Mouse (Mus musculus): Measurements from ENCODE around the gene Nsmce4a. TPM values are rescaled to one million over a fixed set of nuclear protein-coding genes. Genes with fewer than 3 reads are reported as not detected.
A peak's percentile ranks its signal among the peaks of the same experiment; 100 is the strongest.
"Not testable (repeated sequence)": the region's sequence is repeated elsewhere in the genome, so short reads cannot be mapped to it uniquely, and the experiment has no call there.

Gene Nsmce4a
- polyA plus RNA-seq, 1 experiment: 39.8 TPM

DNA sequence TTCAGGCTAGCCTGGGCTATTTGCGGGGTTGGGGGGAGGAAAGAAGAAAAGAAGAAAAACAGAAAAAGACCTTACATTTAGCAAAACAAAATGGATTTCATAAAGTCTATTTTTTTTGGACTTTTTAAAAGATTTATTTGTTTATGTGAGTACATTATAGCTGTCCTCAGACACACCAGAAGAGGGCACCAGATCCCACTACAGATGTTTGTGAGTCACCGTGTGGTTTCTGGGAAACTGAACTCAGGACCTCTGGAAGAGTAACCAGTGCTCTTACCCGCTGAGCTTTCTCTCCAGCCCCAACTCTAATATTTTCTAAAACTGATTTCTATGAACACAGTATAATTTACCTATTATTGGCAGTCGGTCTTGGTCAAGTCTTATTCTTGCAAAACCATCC is 37.7 kb downstream of the Nsmce4a start:
- 71% methylated on average over 4 of the region's 4 CpGs for WGBS
- H3K27me3 ChIP-seq (replicated peaks; ENCODE audit: control insufficient read depth, insufficient read depth, low read length): no peaks in the 10 kb centered on the region
- no peak for DNase-seq
- no peak overlapping the region for H3K4me3 ChIP-seq (ENCODE audit: insufficient read depth, low read depth, low read length)
- no peak overlapping the region for H3K27ac ChIP-seq (ENCODE audit: insufficient read depth, low read depth, low read length)
- H3K36me3 ChIP-seq (ENCODE audit: control insufficient read depth, insufficient read depth, low read length): peaks cover 13% of the 10 kb centered on the region
- TF ChIP-seq CTCF (conservative IDR thresholded peaks at IDR 0.05; ENCODE audit: insufficient read depth, insufficient read length, low read depth, low read length) (0 out of 2 replicates have a peak, but pooled peaks have one; percentile 20), POLR2A (IDR thresholded peaks at IDR 0.05; ENCODE audit: low read depth, low read length) (no peak)
- H3K4me1 ChIP-seq (ENCODE audit: control insufficient read depth, insufficient read depth, low read length): peaks cover 6% of the 10 kb centered on the region; the same call in 1 of the 2 replicates

DNA sequence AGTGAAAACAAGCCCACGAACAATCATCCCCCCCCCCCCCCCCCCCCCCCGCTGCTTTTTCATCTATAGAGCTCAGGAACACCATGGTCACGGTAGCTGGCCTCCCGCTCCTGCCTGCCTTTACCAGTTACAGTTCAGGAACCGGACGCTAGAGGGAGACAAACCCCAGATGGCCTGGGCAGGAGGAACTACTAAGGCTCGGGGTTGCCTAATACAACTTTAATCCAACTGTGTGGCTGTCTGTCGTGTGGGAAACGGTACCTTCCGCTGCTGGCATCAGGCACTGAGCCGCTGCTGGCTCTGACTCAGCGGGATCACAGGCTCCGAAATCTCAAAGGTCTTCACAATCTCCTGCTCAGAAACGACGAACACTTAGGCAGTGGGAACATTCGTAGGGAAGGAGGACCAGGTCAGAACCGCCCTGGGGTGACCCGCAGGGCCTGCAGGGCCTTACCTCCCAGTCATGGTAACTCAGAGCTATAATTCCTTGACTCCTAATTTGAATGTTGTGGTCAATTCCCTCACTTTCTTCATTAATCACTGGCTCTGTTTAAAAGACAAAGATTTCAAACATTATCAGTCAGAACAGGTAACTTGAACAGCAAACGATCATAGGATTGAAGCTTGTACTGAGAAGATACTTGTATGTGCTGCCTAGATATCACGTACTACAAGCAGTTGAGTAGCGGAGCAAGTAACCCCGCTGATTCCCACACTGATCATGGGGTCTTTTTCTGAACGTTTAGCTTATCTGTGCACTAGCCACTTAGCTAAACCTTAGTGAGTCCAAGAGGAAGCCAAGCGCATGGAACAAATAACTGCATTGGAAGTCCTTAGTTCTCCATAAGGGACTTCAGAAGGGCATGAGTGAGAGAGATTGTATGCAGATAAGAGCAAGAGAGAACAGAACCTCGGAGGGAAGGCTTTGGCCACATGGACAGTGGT is 39.3 kb downstream of the Nsmce4a start:
- peaks cover 6% of the 10 kb centered on the region; the same call in 1 of the 2 replicates for H3K4me1 ChIP-seq (ENCODE audit: control insufficient read depth, insufficient read depth, low read length)
- TF ChIP-seq CTCF (conservative IDR thresholded peaks at IDR 0.05; ENCODE audit: insufficient read depth, insufficient read length, low read depth, low read length) (peak; percentile 97), POLR2A (IDR thresholded peaks at IDR 0.05; ENCODE audit: low read depth, low read length) (no peak)
- peak overlapping the region; percentile 12; the same call in 1 of the 2 replicates for H3K27ac ChIP-seq (ENCODE audit: insufficient read depth, low read depth, low read length)
- no peaks in the 10 kb centered on the region for H3K27me3 ChIP-seq (replicated peaks; ENCODE audit: control insufficient read depth, insufficient read depth, low read length)
- 33% methylated on average over 25 of the region's 25 CpGs for WGBS
- peak; percentile 94 for DNase-seq
- H3K4me3 ChIP-seq (ENCODE audit: insufficient read depth, low read depth, low read length): no peak overlapping the region
- H3K36me3 ChIP-seq (ENCODE audit: control insufficient read depth, insufficient read depth, low read length): peaks cover 13% of the 10 kb centered on the region

DNA sequence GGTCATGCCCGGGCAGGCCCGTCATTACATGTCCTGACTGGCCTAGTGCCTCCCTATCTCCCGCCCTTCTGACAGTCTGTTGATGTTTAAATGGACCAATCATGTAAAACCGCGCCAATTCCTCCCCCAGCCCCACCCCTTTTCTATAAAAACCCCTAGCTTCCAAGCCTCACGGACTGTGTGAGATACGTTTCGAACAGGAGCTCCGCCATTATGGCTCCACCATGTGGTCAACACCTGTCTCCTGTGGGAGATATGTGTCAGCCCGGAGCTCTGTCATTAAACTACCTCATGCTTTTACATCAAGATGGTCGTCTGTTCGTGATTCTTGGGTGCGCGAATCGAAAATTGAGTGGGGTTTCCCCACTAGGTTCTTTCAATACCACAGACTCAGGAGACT is 41.8 kb downstream of the Nsmce4a start:
- not testable (repeated sequence) for H3K27ac ChIP-seq (ENCODE audit: insufficient read depth, low read depth, low read length); H3K36me3 ChIP-seq (ENCODE audit: control insufficient read depth, insufficient read depth, low read length)

DNA sequence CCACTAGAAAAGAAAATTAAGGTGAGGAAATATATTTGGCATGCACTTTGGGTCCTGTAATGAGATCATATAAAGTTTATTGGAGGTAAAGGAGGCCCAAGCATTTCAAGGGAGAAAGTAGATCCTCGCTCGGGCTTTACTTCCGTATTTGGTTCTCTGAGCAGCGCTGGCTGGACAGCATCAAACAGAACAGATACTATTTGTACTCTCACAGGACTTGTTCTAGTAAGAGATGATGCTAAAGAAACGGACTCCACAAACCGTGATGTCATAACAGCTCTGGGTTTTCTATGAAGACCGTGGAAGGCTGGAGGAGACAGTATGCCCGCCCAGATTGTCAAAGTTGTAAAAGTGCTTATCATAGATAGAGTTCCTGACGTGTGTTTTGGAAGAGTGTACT is 45.6 kb downstream of the Nsmce4a start:
- Histone ChIP-seq H3K27me3 (replicated peaks; ENCODE audit: control insufficient read depth, insufficient read depth, low read length) (no peaks in the 10 kb centered on the region), H3K27ac (ENCODE audit: insufficient read depth, low read depth, low read length) (no peak overlapping the region), H3K4me3 (ENCODE audit: insufficient read depth, low read depth, low read length) (no peak overlapping the region), H3K4me1 (ENCODE audit: control insufficient read depth, insufficient read depth, low read length) (no peaks in the 10 kb centered on the region), H3K36me3 (ENCODE audit: control insufficient read depth, insufficient read depth, low read length) (peaks cover 4% of the 10 kb centered on the region; the same call in 1 of the 2 replicates)
- WGBS: 88% methylated on average over 9 of the region's 9 CpGs
- TF ChIP-seq POLR2A (IDR thresholded peaks at IDR 0.05; ENCODE audit: low read depth, low read length): no peak
- no peak for TF ChIP-seq CTCF (conservative IDR thresholded peaks at IDR 0.05; ENCODE audit: insufficient read depth, insufficient read length, low read depth, low read length)
- DNase-seq: no peak

More for the DNA sequence above, 41.8 kb downstream of the Nsmce4a start:
- H3K27me3 ChIP-seq (replicated peaks; ENCODE audit: control insufficient read depth, insufficient read depth, low read length); H3K4me1 ChIP-seq (ENCODE audit: control insufficient read depth, insufficient read depth, low read length); DNase-seq; H3K4me3 ChIP-seq (ENCODE audit: insufficient read depth, low read depth, low read length): not testable (repeated sequence)
- 91% methylated on average over 15 of the region's 15 CpGs for WGBS

DNA sequence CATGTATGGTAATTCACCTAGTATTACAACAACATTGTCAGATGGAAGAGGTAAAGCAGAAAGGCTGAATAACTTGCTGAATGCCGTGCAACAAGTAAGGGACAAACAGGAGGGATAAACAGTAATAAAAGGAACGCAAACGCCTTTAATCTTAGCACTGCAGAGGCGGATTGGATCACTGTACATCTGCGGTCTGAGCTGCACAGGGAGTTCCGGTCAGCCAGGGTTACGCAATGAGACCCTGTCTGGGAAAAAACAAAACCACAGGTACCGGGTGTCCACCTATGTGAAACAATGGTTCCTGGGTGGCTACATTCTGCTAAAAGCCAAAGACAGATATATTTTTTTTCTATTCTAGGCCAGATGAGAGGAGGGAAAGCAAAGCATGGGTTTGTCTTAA is 49.5 kb downstream of the Nsmce4a start:
- 85% methylated on average over 8 of the region's 8 CpGs for WGBS
- TF ChIP-seq POLR2A (IDR thresholded peaks at IDR 0.05; ENCODE audit: low read depth, low read length) (no peak), CTCF (conservative IDR thresholded peaks at IDR 0.05; ENCODE audit: insufficient read depth, insufficient read length, low read depth, low read length) (no peak)
- DNase-seq: no peak

DNA sequence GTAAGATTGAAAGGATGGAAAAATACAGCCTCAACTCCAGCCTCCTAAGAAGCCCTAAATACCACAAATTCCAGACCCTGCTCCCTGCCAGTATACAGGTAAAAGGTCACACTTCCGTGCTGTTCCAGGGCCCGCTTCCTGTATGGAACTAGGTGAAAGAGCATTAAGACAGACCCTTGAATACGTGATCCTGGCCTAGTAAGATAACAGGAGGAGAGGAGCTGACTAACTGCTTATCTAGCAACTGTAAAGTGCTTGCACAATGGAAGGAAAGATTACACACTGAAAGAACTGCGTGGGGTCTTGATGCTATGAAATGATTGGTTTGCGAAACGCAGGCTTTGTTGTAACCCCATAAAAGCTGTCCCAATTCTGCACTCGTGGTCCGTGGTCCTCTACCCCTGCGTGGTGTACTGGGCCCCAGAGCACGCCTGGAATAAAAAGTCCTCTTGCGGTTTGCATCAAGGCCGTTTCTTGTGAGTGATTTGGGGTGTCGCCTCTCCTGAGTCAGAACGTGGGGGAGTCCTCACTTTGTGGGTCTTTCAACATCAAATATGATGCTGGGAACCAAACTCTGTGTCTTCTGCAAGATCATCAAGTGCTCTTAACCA is 52.0 kb downstream of the Nsmce4a start:
- H3K27ac ChIP-seq (ENCODE audit: insufficient read depth, low read depth, low read length): peak overlapping the region; percentile 97
- peak; percentile 62 for DNase-seq
- no peaks in the 10 kb centered on the region for H3K27me3 ChIP-seq (replicated peaks; ENCODE audit: control insufficient read depth, insufficient read depth, low read length)
- H3K4me1 ChIP-seq (ENCODE audit: control insufficient read depth, insufficient read depth, low read length): peaks cover 18% of the 10 kb centered on the region; the same call in 1 of the 2 replicates
- WGBS: 77% methylated on average over 14 of the region's 14 CpGs
- no peak overlapping the region for H3K4me3 ChIP-seq (ENCODE audit: insufficient read depth, low read depth, low read length)
- H3K36me3 ChIP-seq (ENCODE audit: control insufficient read depth, insufficient read depth, low read length): no peaks in the 10 kb centered on the region
- TF ChIP-seq CTCF (conservative IDR thresholded peaks at IDR 0.05; ENCODE audit: insufficient read depth, insufficient read length, low read depth, low read length) (no peak), POLR2A (IDR thresholded peaks at IDR 0.05; ENCODE audit: low read depth, low read length) (no peak)

More for the DNA sequence above, 49.5 kb downstream of the Nsmce4a start:
- Histone ChIP-seq H3K27me3 (replicated peaks; ENCODE audit: control insufficient read depth, insufficient read depth, low read length) (no peaks in the 10 kb centered on the region), H3K4me1 (ENCODE audit: control insufficient read depth, insufficient read depth, low read length) (peaks cover 11% of the 10 kb centered on the region; the same call in 1 of the 2 replicates), H3K27ac (ENCODE audit: insufficient read depth, low read depth, low read length) (no peak overlapping the region), H3K4me3 (ENCODE audit: insufficient read depth, low read depth, low read length) (no peak overlapping the region), H3K36me3 (ENCODE audit: control insufficient read depth, insufficient read depth, low read length) (no peaks in the 10 kb centered on the region)

DNA sequence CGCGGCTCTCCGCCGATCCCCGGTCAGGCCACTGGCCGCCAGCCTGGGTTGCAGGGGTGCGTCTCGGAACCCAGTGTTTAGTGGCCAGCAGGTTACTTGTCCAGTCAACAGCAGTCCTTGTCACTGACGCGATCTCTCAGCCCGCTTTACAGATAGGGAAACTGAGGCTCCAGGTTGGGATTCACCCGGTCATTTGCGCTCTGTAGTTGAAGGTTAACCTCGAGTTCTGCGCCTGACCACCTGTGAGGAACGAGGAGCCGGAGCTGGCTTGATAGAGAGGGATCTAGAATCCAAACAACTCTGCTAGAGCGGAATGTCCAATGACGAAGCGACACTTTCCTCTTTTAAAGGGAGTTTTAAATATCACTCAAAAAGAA is 52.9 kb downstream of the Nsmce4a start, which contains the start of gene Ate1:
Gene Ate1, minus strand, starts transcription at position 321 of the 377 bp plus-strand sequence.
- DNase-seq: no peak
- H3K4me3 ChIP-seq (ENCODE audit: insufficient read depth, low read depth, low read length): peak within 1 kb of the TSS; percentile 87
- peak within 1 kb of the TSS; percentile 97 for H3K27ac ChIP-seq (ENCODE audit: insufficient read depth, low read depth, low read length)
- TF ChIP-seq POLR2A (IDR thresholded peaks at IDR 0.05; ENCODE audit: low read depth, low read length) (no peak), CTCF (conservative IDR thresholded peaks at IDR 0.05; ENCODE audit: insufficient read depth, insufficient read length, low read depth, low read length) (no peak)
- H3K27me3 ChIP-seq (replicated peaks; ENCODE audit: control insufficient read depth, insufficient read depth, low read length): no peaks in the 10 kb centered on the region
- H3K36me3 ChIP-seq (ENCODE audit: control insufficient read depth, insufficient read depth, low read length): no peaks in the 10 kb centered on the region
- peaks cover 18% of the 10 kb centered on the region; the same call in 1 of the 2 replicates for H3K4me1 ChIP-seq (ENCODE audit: control insufficient read depth, insufficient read depth, low read length)
- WGBS: 5% methylated on average over 20 of the region's 20 CpGs

Measured in kidney, adult 2 months (tissue).